18 mouse cellular contexts compared by ENCODE assay signal in genomic region chr9:60434093-60434492, GRCm38 (mm10).
"Had no signal": no experiment of that assay in that cellular context is flagged by ENCODE, and none has a peak within 500 bp of the region (broad histone marks: within the 10 kb centered on the region; RNA-seq: fewer than 3 reads in every experiment).

No protein-coding gene starts in this region.

- H3K4me2 ChIP-seq: limb, embryonic 13.5 days; liver, embryonic 13.5 days; midbrain, embryonic 15.5 days; neural tube, embryonic 12.5 days; neural tube, embryonic 15.5 days had no signal

- ATAC-seq: midbrain, embryonic 15.5 days had no signal

- H3K9ac ChIP-seq: limb, embryonic 13.5 days; liver, embryonic 13.5 days; midbrain, embryonic 15.5 days; neural tube, embryonic 12.5 days; neural tube, embryonic 15.5 days had no signal

- H3K36me3 ChIP-seq: limb, embryonic 10.5 days; limb, embryonic 13.5 days; liver, embryonic 13.5 days; midbrain, embryonic 10.5 days; midbrain, embryonic 15.5 days; neural tube, embryonic 12.5 days; neural tube, embryonic 15.5 days had no signal

- H3K27ac ChIP-seq: kidney, postnatal 0 days; layer of hippocampus, adult 2 months; limb, embryonic 10.5 days; limb, embryonic 13.5 days; liver, embryonic 13.5 days; midbrain, embryonic 10.5 days; midbrain, embryonic 15.5 days; neural tube, embryonic 12.5 days; neural tube, embryonic 15.5 days had no signal

- H3K27me3 ChIP-seq: liver, embryonic 13.5 days; midbrain, embryonic 15.5 days; neural tube, embryonic 12.5 days; neural tube, embryonic 15.5 days had no signal

- H3K4me1 ChIP-seq: limb, embryonic 10.5 days; liver, embryonic 13.5 days; megakaryocyte, embryonic 14.5 days; midbrain, embryonic 15.5 days had no signal

- H3K4me3 ChIP-seq: layer of hippocampus, adult 2 months; limb, embryonic 10.5 days; limb, embryonic 13.5 days; liver, embryonic 13.5 days; megakaryocyte, embryonic 14.5 days; midbrain, embryonic 10.5 days; midbrain, embryonic 15.5 days; neural tube, embryonic 12.5 days; neural tube, embryonic 15.5 days had no signal

- H3K9me3 ChIP-seq: limb, embryonic 10.5 days; limb, embryonic 13.5 days; liver, embryonic 13.5 days; megakaryocyte, embryonic 14.5 days; midbrain, embryonic 10.5 days; midbrain, embryonic 15.5 days; neural tube, embryonic 12.5 days; neural tube, embryonic 15.5 days had no signal

- DNase-seq: kidney, adult 18-20 months; kidney, adult 9 months; kidney, postnatal 25 days; layer of hippocampus, adult 9-11 months; liver; liver, embryonic 13.5 days; lung, adult 2 months; thymus, adult 18-20 months; thymus, postnatal 36 days had no signal
